Mouse (Mus musculus) limb, embryonic 13.5 days (tissue): ENCODE measurements around the gene Trip12. TPM values are rescaled to one million over a fixed set of nuclear protein-coding genes. Genes with fewer than 3 reads are reported as not detected.

Experiments used
- ATAC-seq: fragments of 200-750 bp; cut with Nextera tagmentation; 2 replicates; pipeline ENCODE4 v1.8.0; 2017; ENCODE audit warnings: low read depth, moderate number of reproducible peaks, moderate TSS enrichment; ENCODE audit not compliant: low FRiP score
- H3K27ac ChIP-seq: fragments of 300-500 bp; sonication (generic); 2 replicates; pipeline ENCODE4 v1.5.1; 2015; ENCODE audit warnings: inconsistent platforms, mild to moderate bottlenecking, moderate library complexity
- H3K27me3 ChIP-seq: fragments of 300-500 bp; sonication (generic); 2 replicates; pipeline ENCODE4 v1.6.1; 2015; ENCODE audit warnings: mild to moderate bottlenecking, inconsistent platforms
- H3K36me3 ChIP-seq: fragments of 300-500 bp; sonication (generic); 2 replicates; pipeline ENCODE4 v1.6.1; 2015; ENCODE audit warnings: inconsistent platforms, mild to moderate bottlenecking, moderate library complexity
- H3K4me1 ChIP-seq: fragments of 300-500 bp; sonication (generic); 2 replicates; pipeline ENCODE4 v1.6.1; 2015; ENCODE audit warnings: inconsistent platforms
- H3K4me2 ChIP-seq: fragments of 300-500 bp; sonication (generic); replicated peaks from 2 replicates; pipeline ENCODE4 v1.6.1; 2015; ENCODE audit warnings: inconsistent platforms, mild to moderate bottlenecking, moderate library complexity
- H3K4me3 ChIP-seq: fragments of 300-500 bp; sonication (generic); 2 replicates; pipeline ENCODE4 v1.5.1; 2015; ENCODE audit warnings: moderate library complexity, mild to moderate bottlenecking, inconsistent platforms
- H3K9ac ChIP-seq: fragments of 300-500 bp; sonication (generic); 2 replicates; pipeline ENCODE4 v1.6.1; 2015; ENCODE audit warnings: mild to moderate bottlenecking, inconsistent platforms
- H3K9me3 ChIP-seq: fragments of 300-500 bp; sonication (generic); 2 replicates; pipeline ENCODE4 v1.6.1; 2016; ENCODE audit warnings: inconsistent platforms
- WGBS: fragments of 180-500 bp; shearing (Covaris S2); methylation state at CpG from one replicate; pipeline ENCODE4 v1.1.7; 2015; 5-methylcytosine and 5-hydroxymethylcytosine counted together
- polyA plus RNA-seq: library from polyadenylated mRNA; unstranded; fragments of >200 nt; fragmentation: Nextera tagmentation; extraction: Ambion mirVana; gene quantifications from 2 replicates; pipeline ENCODE4 v1.2.1, GENCODE M21; 2015

Gene Trip12
- polyA plus RNA-seq, 1 experiment from 2014 or later: 69.3 TPM

GRCm38 (mm10) chr1:84872939-84873338 is 32.6 kb upstream of the Trip12 start:
- Histone ChIP-seq H3K9me3 (no peaks in the 10 kb centered on the region), H3K4me1 (no peaks in the 10 kb centered on the region), H3K4me2 (no peak overlapping the region), H3K9ac (no peak overlapping the region), H3K27me3 (no peaks in the 10 kb centered on the region), H3K4me3 (no peak overlapping the region), H3K36me3 (no peaks in the 10 kb centered on the region), H3K27ac (no peak overlapping the region)
- 71% methylated on average over 4 of the region's 4 CpGs for WGBS
- no peak for ATAC-seq

DNA sequence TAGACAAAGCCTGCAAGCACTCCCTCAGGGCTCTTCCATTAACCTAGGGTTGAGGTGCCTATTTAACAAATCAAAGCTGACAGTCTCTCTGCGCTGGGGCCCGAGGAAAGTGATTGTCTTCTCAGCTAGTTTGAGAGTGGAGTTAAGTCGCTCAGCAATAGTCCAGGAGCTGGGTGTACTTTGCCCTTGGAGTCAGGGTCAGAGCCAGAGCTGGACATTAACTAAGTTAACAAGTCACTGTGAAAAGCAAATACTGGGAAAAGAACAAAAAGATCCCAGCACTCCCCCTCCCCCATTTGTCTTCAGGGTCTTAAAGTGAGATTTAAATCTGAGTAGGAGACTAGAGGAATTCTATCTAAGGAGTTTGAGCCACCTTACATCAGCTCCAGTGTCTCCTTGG is 31.8 kb upstream of the Trip12 start:
- no peak for ATAC-seq
- Histone ChIP-seq H3K9me3 (no peaks in the 10 kb centered on the region), H3K4me3 (no peak overlapping the region), H3K4me2 (no peak overlapping the region), H3K4me1 (no peaks in the 10 kb centered on the region), H3K9ac (no peak overlapping the region), H3K27ac (no peak overlapping the region), H3K36me3 (no peaks in the 10 kb centered on the region), H3K27me3 (no peaks in the 10 kb centered on the region)
- WGBS: 18% methylated on average over 3 of the region's 3 CpGs

GRCm38 (mm10) chr1:84871131-84871530 is 30.8 kb upstream of the Trip12 start:
- no peak overlapping the region for H3K27ac ChIP-seq
- H3K27me3 ChIP-seq: no peaks in the 10 kb centered on the region
- H3K4me3 ChIP-seq: no peak overlapping the region
- no peak overlapping the region for H3K9ac ChIP-seq
- ATAC-seq: no peak
- WGBS: 62% methylated on average over 5 of the region's 6 CpGs
- H3K9me3 ChIP-seq: no peaks in the 10 kb centered on the region
- no peak overlapping the region for H3K4me2 ChIP-seq
- H3K4me1 ChIP-seq: no peaks in the 10 kb centered on the region
- no peaks in the 10 kb centered on the region for H3K36me3 ChIP-seq

GRCm38 (mm10) chr1:84869498-84869897 is 29.2 kb upstream of the Trip12 start:
- ATAC-seq: no peak
- Histone ChIP-seq H3K9ac (no peak overlapping the region), H3K9me3 (no peaks in the 10 kb centered on the region), H3K4me3 (no peak overlapping the region), H3K27me3 (no peaks in the 10 kb centered on the region), H3K27ac (no peak overlapping the region), H3K36me3 (no peaks in the 10 kb centered on the region), H3K4me1 (no peaks in the 10 kb centered on the region), H3K4me2 (no peak overlapping the region)
- WGBS: 53% methylated on average over 7 of the region's 7 CpGs

DNA sequence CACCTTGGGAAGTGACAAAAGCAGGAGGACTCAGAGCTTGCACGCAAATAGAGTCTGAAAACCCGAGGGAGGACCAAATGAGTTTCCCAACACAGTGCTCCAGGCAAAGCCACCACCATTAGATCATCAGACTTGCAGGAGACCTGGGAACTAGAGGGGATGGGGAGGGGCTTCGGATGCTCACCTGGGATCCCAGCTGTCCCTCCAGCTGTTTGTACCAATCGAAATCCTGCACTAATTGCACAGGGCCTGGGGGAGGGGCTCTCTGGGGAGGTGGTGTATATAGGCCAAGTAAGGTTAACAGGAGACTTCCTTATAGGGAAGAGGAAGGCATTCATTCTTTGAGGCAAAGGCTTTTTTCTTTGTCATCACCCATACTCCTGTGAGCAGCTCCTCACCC is 28.5 kb upstream of the Trip12 start:
- Histone ChIP-seq H3K36me3 (no peaks in the 10 kb centered on the region), H3K9me3 (no peaks in the 10 kb centered on the region), H3K27ac (no peak overlapping the region), H3K4me2 (no peak overlapping the region), H3K27me3 (no peaks in the 10 kb centered on the region), H3K9ac (no peak overlapping the region), H3K4me1 (no peaks in the 10 kb centered on the region), H3K4me3 (no peak overlapping the region)
- WGBS: 61% methylated on average over 4 of the region's 4 CpGs
- no peak for ATAC-seq

DNA sequence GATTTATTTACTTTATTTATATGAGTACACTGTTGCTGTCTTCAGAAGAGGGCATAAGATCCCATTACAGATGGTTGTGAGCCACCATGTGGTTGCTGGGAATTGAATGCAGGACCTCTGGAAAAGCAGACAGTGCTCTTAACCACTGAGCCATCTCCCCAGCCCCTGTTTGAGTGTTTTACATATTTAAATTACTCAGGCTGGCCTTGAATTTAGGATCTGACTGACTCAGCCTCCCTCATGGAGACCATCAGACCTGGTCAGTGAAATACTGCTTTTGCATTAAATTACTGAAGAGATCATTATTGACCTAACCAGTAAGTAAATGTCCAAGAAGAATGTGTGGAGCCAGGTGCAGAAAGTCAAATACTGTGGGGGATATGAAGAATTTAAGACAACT is 28.0 kb upstream of the Trip12 start:
- Histone ChIP-seq H3K27me3 (no peaks in the 10 kb centered on the region), H3K36me3 (no peaks in the 10 kb centered on the region), H3K9me3 (no peaks in the 10 kb centered on the region), H3K27ac (no peak overlapping the region), H3K9ac (no peak overlapping the region), H3K4me1 (no peaks in the 10 kb centered on the region), H3K4me3 (no peak overlapping the region), H3K4me2 (no peak overlapping the region)
- ATAC-seq: no peak

DNA sequence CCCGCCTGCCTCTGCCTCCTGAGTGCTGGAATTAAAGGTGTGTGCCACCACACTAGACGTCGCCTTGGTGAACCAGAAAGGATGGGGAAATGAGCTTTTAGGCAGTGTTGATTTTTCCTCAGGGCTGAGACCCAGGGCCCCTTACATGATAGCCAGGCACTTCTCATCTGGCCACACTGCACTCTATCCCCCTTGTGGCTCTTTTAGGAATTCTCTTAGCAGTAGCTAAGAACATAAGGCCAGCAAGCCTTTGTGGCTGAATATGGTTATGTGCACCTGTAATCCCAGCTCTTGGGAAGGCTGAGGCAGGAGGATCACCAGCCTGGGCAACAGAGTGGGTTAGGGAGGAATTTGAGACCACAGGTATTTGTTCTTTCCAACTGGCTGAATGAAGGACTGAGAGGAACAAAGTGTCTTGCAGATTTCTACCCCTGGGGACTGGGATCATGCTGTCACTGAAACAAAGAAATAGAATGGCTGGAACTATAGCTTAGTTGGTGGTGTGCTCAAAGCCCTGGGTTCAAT is 26.5 kb upstream of the Trip12 start:
- WGBS: 91% methylated on average over 3 of the region's 3 CpGs
- Histone ChIP-seq H3K27me3 (no peaks in the 10 kb centered on the region), H3K9ac (no peak overlapping the region), H3K4me2 (no peak overlapping the region), H3K27ac (no peak overlapping the region), H3K9me3 (no peaks in the 10 kb centered on the region), H3K36me3 (no peaks in the 10 kb centered on the region), H3K4me3 (no peak overlapping the region), H3K4me1 (no peaks in the 10 kb centered on the region)
- ATAC-seq: no peak

DNA sequence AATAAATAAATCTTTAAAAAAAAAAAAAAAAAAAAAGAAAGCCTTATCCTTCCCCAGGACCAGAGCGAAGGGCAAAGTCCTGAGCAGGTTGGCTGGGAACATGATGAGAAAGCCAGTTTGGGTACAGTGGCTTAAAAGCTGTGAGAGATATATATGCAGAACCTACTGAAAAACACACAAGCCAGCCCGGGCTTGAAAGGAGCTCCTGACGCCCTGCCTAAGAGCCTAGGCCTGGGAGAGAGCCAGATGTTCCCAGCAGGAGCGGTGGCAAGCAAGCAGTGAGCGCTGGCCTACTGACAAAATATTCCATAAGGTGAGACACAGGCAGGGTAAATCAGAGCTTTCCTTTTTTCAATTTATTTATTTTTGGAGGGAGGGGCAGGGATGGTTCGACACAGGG is 25.9 kb upstream of the Trip12 start:
- no peaks in the 10 kb centered on the region for H3K27me3 ChIP-seq
- no peaks in the 10 kb centered on the region for H3K4me1 ChIP-seq
- H3K9me3 ChIP-seq: no peaks in the 10 kb centered on the region
- no peaks in the 10 kb centered on the region for H3K36me3 ChIP-seq
- no peak overlapping the region for H3K9ac ChIP-seq
- H3K4me2 ChIP-seq: no peak overlapping the region
- 84% methylated on average over 6 of the region's 6 CpGs for WGBS
- ATAC-seq: no peak
- no peak overlapping the region for H3K27ac ChIP-seq
- no peak overlapping the region for H3K4me3 ChIP-seq

GRCm38 (mm10) chr1:84864645-84865044 is 24.3 kb upstream of the Trip12 start:
- H3K4me1 ChIP-seq: no peaks in the 10 kb centered on the region
- no peaks in the 10 kb centered on the region for H3K9me3 ChIP-seq
- no peak overlapping the region for H3K4me2 ChIP-seq
- no peak overlapping the region for H3K4me3 ChIP-seq
- H3K9ac ChIP-seq: no peak overlapping the region
- H3K27ac ChIP-seq: no peak overlapping the region
- ATAC-seq: no peak
- H3K36me3 ChIP-seq: no peaks in the 10 kb centered on the region
- 44% methylated on average over 2 of the region's 2 CpGs for WGBS
- no peaks in the 10 kb centered on the region for H3K27me3 ChIP-seq

- H3K4me2 ChIP-seq: no peak overlapping the region
- no peak for ATAC-seq
- H3K27me3 ChIP-seq: no peaks in the 10 kb centered on the region
- H3K9me3 ChIP-seq: no peaks in the 10 kb centered on the region
- no peak overlapping the region for H3K9ac ChIP-seq
- H3K4me1 ChIP-seq: no peaks in the 10 kb centered on the region
- WGBS: 60% methylated on average over 1 of the region's 1 CpGs
- no peaks in the 10 kb centered on the region for H3K36me3 ChIP-seq
- no peak overlapping the region for H3K27ac ChIP-seq
- H3K4me3 ChIP-seq: no peak overlapping the region
These were observed 20.9 kb upstream of the Trip12 start for GRCm38 (mm10) chr1:84861255-84861630.

DNA sequence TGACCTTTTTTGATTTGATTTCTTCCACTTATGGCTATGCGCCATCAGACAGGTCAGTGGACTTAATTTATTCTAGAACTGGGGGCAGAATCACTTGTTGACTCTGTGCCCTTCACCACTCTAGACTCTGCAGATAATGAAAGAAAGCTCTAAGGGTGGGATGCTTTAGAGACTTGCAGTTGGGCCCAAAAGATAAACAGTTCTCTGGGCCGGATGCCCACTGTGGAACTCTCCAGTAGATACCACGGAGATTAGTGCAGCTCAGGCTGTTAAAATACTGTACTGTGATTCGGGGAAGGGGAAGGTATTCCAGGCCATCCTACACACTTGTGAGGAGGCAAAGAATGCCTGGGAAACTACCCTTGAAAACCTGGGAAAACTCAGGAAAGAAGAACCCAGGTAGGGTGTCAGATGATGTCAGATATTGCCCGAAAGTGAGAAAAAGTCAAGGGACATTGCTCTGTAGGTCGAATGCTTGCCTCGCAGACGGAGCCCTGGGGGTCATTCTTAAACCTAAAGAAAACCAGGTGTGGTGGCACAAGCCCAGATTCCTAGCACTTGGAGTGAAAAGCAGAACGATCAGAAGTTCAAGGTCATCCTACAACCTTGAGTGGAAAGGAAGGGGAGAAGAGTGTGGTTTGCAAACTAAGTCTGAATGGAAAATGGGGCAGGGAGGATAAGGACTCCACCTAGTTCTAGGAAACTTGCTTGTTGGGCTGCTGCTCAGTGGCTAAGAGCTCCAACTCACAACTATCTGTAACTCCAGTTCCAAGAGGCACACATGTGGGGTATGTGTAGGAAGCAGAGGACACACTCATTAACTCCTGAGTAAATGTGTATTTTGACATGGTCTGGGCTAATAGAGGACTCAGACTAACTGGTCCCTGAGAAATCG is 20.3 kb upstream of the Trip12 start:
- Histone ChIP-seq H3K36me3 (no peaks in the 10 kb centered on the region), H3K4me3 (no peak overlapping the region), H3K9ac (no peak overlapping the region), H3K9me3 (no peaks in the 10 kb centered on the region), H3K27ac (no peak overlapping the region), H3K4me1 (no peaks in the 10 kb centered on the region), H3K27me3 (no peaks in the 10 kb centered on the region), H3K4me2 (no peak overlapping the region)
- 74% methylated on average over 10 of the region's 10 CpGs for WGBS
- ATAC-seq: no peak

- ATAC-seq: no peak
- H3K4me2 ChIP-seq: no peak overlapping the region
These were observed 19.3 kb upstream of the Trip12 start for GRCm38 (mm10) chr1:84859597-84859996.

DNA sequence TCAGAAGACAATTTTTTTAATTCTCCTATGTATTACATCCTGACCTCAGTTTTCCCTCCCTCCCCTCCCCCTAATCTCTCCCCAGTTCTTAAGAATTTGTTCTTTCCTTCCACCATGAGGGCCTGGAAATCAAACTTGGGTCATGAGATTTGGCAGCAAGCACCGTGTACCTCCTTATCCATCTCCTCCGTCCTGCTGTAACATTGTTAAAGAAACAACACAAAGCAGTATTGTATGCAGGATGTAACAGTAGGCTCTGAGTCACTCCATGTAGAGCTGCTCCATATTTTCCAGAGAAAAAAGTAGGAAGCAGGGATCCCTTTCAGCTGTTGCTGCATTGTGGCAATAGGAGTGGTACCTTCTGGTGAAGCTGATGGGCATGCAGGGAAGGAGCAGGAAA is 15.4 kb upstream of the Trip12 start:
- no peaks in the 10 kb centered on the region for H3K36me3 ChIP-seq
- H3K4me3 ChIP-seq: no peak overlapping the region
- H3K4me2 ChIP-seq: no peak overlapping the region
- no peak for ATAC-seq
- WGBS: 82% methylated on average over 2 of the region's 2 CpGs
- H3K4me1 ChIP-seq: no peaks in the 10 kb centered on the region
- H3K9ac ChIP-seq: no peak overlapping the region
- no peaks in the 10 kb centered on the region for H3K27me3 ChIP-seq
- no peaks in the 10 kb centered on the region for H3K9me3 ChIP-seq
- H3K27ac ChIP-seq: no peak overlapping the region

More at GRCm38 (mm10) chr1:84859597-84859996, 19.3 kb upstream of the Trip12 start:
- no peaks in the 10 kb centered on the region for H3K36me3 ChIP-seq
- no peak overlapping the region for H3K4me3 ChIP-seq
- H3K4me1 ChIP-seq: no peaks in the 10 kb centered on the region
- H3K27me3 ChIP-seq: no peaks in the 10 kb centered on the region
- no peak overlapping the region for H3K27ac ChIP-seq
- whole genome bisulfite sequencing: 78% methylated on average over 6 of the region's 6 CpGs
- H3K9me3 ChIP-seq: no peaks in the 10 kb centered on the region
- H3K9ac ChIP-seq: no peak overlapping the region
